Mouse (Mus musculus): ENCODE data around the gene Abcc10.
A peak's percentile ranks its signal among the peaks of the same experiment; 100 is the strongest.

Abcc10 gene

GRCm38 (mm10) chr17:46327906-46328534, at the start of gene Abcc10:
Gene Abcc10 (minus strand): TSS chr17:46328352.
- peak; percentile 91 to 94 for DNase-seq (ENCODE audit: low spot score in 2 of 2)

- DNase-seq (ENCODE audit: low spot score in 2 of 2): peak in 1 of 2 experiments; percentile 34
These were observed 43.6 kb upstream of the Abcc10 start for GRCm38 (mm10) chr17:46371783-46372182.

- DNase-seq (ENCODE audit: low spot score in 2 of 2): no peak
These were observed 23.0 kb upstream of the Abcc10 start for GRCm38 (mm10) chr17:46351026-46351700.

GRCm38 (mm10) chr17:46341208-46341607, 13.1 kb upstream of the Abcc10 start:
- no peak for DNase-seq (ENCODE audit: low spot score in 2 of 2)

- no peak for DNase-seq (ENCODE audit: low spot score in 2 of 2)
These were observed 8.3 kb upstream of the Abcc10 start for GRCm38 (mm10) chr17:46336475-46336874.

- no peak for DNase-seq (ENCODE audit: low spot score in 2 of 2)
These were observed 571 bp upstream of the Abcc10 start for GRCm38 (mm10) chr17:46328723-46329122.

- DNase-seq (ENCODE audit: low spot score in 2 of 2): no peak
These were observed 693 bp downstream of the Abcc10 start for GRCm38 (mm10) chr17:46327413-46327905.

- no peak for DNase-seq (ENCODE audit: low spot score in 2 of 2)
These were observed 5.9 kb downstream of the Abcc10 start for GRCm38 (mm10) chr17:46322046-46322823.

GRCm38 (mm10) chr17:46320492-46320891, 7.7 kb downstream of the Abcc10 start:
- DNase-seq (ENCODE audit: low spot score in 2 of 2): no peak

- DNase-seq (ENCODE audit: low spot score in 2 of 2): no peak
These were observed 12.3 kb downstream of the Abcc10 start for GRCm38 (mm10) chr17:46315813-46316212.

- DNase-seq (ENCODE audit: low spot score in 2 of 2): no peak
These were observed 14.9 kb downstream of the Abcc10 start for GRCm38 (mm10) chr17:46313135-46313715.

GRCm38 (mm10) chr17:46310515-46310914, 17.6 kb downstream of the Abcc10 start:
- DNase-seq (ENCODE audit: low spot score in 2 of 2): no peak

- DNase-seq (ENCODE audit: low spot score in 2 of 2): no peak
These were observed 18.3 kb downstream of the Abcc10 start for GRCm38 (mm10) chr17:46309835-46310234.

GRCm38 (mm10) chr17:46306956-46307355, 21.2 kb downstream of the Abcc10 start:
- no peak for DNase-seq (ENCODE audit: low spot score in 2 of 2)

- no peak for DNase-seq (ENCODE audit: low spot score in 2 of 2)
These were observed 24.0 kb downstream of the Abcc10 start for GRCm38 (mm10) chr17:46304184-46304583.

- DNase-seq (ENCODE audit: low spot score in 2 of 2): no peak
These were observed 26.3 kb downstream of the Abcc10 start for GRCm38 (mm10) chr17:46301892-46302291.

GRCm38 (mm10) chr17:46298220-46298913, 29.8 kb downstream of the Abcc10 start:
- DNase-seq (ENCODE audit: low spot score in 2 of 2): peak; percentile 39 to 63

- no peak for DNase-seq (ENCODE audit: low spot score in 2 of 2)
These were observed 30.6 kb downstream of the Abcc10 start, which contains the start of gene Dlk2 for GRCm38 (mm10) chr17:46297364-46298219. Gene Dlk2 (plus strand): TSS chr17:46297421.

GRCm38 (mm10) chr17:46297028-46297363, 31.2 kb downstream of the Abcc10 start:
- no peak for DNase-seq (ENCODE audit: low spot score in 2 of 2)

- DNase-seq (ENCODE audit: low spot score in 2 of 2): no peak
These were observed 31.6 kb downstream of the Abcc10 start for GRCm38 (mm10) chr17:46296601-46297000.
